Comparison of ENCODE assay signal across 8 mouse cellular contexts in genomic region chr3:149246935-149247625, GRCm38 (mm10).
DNase-seq lines count a peak whose midpoint lies in the region; ATAC-seq and TF ChIP-seq lines count a peak whose summit lies in the region.
"Had no signal": no experiment of that assay in that cellular context is flagged by ENCODE, and none has a peak within 500 bp of the region (broad histone marks: within the 10 kb centered on the region; RNA-seq: fewer than 3 reads in every experiment).

No protein-coding gene starts in this region.

- peak; percentile 35; the same call in 1 of the 2 replicates for ATAC-seq in hindbrain, embryonic 12.5 days (ENCODE audit: low FRiP score)

- no peak for DNase-seq in layer of hippocampus, adult 2 months (ENCODE audit: low spot score in 2 of 2)
- no peak for DNase-seq in layer of hippocampus, postnatal 10 days (ENCODE audit: low spot score in 2 of 2)
- peak; percentile 61 for DNase-seq in right cerebral cortex, postnatal 14 days
- DNase-seq in right cerebral cortex, adult 18-20 months, result no peak
- DNase-seq in natural killer cell, adult 2 months (ENCODE audit: low spot score in 2 of 2), result no peak
- no peak for DNase-seq in spleen, postnatal 4 days (ENCODE audit: low spot score in 2 of 2)
- DNase-seq: layer of hippocampus, adult 9-11 months had no signal

- peaks cover 9% of the 10 kb centered on the region; the same call in 1 of the 2 replicates for H3K27me3 ChIP-seq in hindbrain, embryonic 12.5 days

- TF ChIP-seq CTCF in layer of hippocampus, adult 2 months (conservative IDR thresholded peaks at IDR 0.05), result peak; percentile 38

- no peak overlapping the region for H3K27ac ChIP-seq in layer of hippocampus, adult 2 months
- H3K27ac ChIP-seq in hindbrain, embryonic 12.5 days, result no peak overlapping the region

- no peaks in the 10 kb centered on the region; the same call in 1 of the 2 replicates for H3K4me1 ChIP-seq in hindbrain, embryonic 12.5 days

- 61% methylated on average over 10 of the region's 10 CpGs for WGBS in hindbrain, embryonic 12.5 days

- H3K9ac ChIP-seq in hindbrain, embryonic 12.5 days, result no peak overlapping the region

- H3K4me2 ChIP-seq in hindbrain, embryonic 12.5 days (replicated peaks), result no peak overlapping the region

- H3K4me3 ChIP-seq in layer of hippocampus, adult 2 months, result no peak overlapping the region
- H3K4me3 ChIP-seq in hindbrain, embryonic 12.5 days, result no peak overlapping the region

- H3K36me3 ChIP-seq in hindbrain, embryonic 12.5 days, result no peaks in the 10 kb centered on the region

- no peaks in the 10 kb centered on the region for H3K9me3 ChIP-seq in hindbrain, embryonic 12.5 days (replicated peaks)
